Mouse (Mus musculus) heart, embryonic 16.5 days (tissue): ENCODE data around the gene Tbcc. TPM values are rescaled to one million over a fixed set of nuclear protein-coding genes. Genes with fewer than 3 reads are reported as not detected.
A peak's percentile ranks its signal among the peaks of the same experiment; 100 is the strongest.

Experiments used
- ATAC-seq: fragments of 200-750 bp; cut with Nextera tagmentation; replicated peaks from 2 replicates; pipeline ENCODE4 v1.8.0; 2017; ENCODE audit warnings: moderate number of reproducible peaks; ENCODE audit not compliant: insufficient read depth, low FRiP score; ENCODE audit errors: extremely low read depth
- H3K27ac ChIP-seq: fragments of 300-500 bp; sonication (generic); 2 replicates; pipeline ENCODE4 v1.5.1; 2014; ENCODE audit warnings: mild to moderate bottlenecking, low read length, control low read depth, moderate library complexity
- H3K27me3 ChIP-seq: fragments of 300-500 bp; sonication (generic); 2 replicates; pipeline ENCODE4 v1.6.1; 2014; ENCODE audit warnings: low read length, mixed read lengths; ENCODE audit not compliant: control insufficient read depth, insufficient read depth
- H3K36me3 ChIP-seq: fragments of 300-500 bp; sonication (generic); 2 replicates; pipeline ENCODE4 v1.6.1; 2014; ENCODE audit not compliant: control insufficient read depth, insufficient read depth
- H3K4me1 ChIP-seq: fragments of 300-500 bp; sonication (generic); 2 replicates; pipeline ENCODE4 v1.6.1; 2014; ENCODE audit warnings: low read length, mixed read lengths; ENCODE audit not compliant: control insufficient read depth, insufficient read depth
- H3K4me2 ChIP-seq: fragments of 300-500 bp; sonication (generic); 2 replicates; pipeline ENCODE4 v1.6.1; 2014; ENCODE audit warnings: low read depth, mild to moderate bottlenecking, control low read depth, low read length
- H3K4me3 ChIP-seq: fragments of 300-500 bp; sonication (generic); 2 replicates; pipeline ENCODE4 v1.5.1; 2014; ENCODE audit warnings: mild to moderate bottlenecking, control low read depth, low read length
- H3K9ac ChIP-seq: fragments of 300-500 bp; sonication (generic); 2 replicates; pipeline ENCODE4 v1.6.1; 2014; ENCODE audit warnings: low read length, control low read depth
- H3K9me3 ChIP-seq: fragments of 300-500 bp; sonication (generic); replicated peaks from 2 replicates; pipeline ENCODE4 v1.6.1; 2016; ENCODE audit warnings: low read length; ENCODE audit not compliant: control insufficient read depth
- WGBS: fragments of 180-500 bp; shearing (Covaris S2); extraction: QIAGEN DNeasy Blood & Tissue Kit; methylation state at CpG from one replicate; pipeline ENCODE4 v1.1.7; 2014; 5-methylcytosine and 5-hydroxymethylcytosine counted together
- polyA plus RNA-seq: library from polyadenylated mRNA; unstranded; fragments of >200 nt; fragmentation: Nextera tagmentation; extraction: Ambion mirVana; gene quantifications from 2 replicates; pipeline ENCODE4 v1.2.1, GENCODE M21; 2015

Gene Tbcc
- polyA plus RNA-seq, 1 experiment from 2014 or later, result 42.9 TPM

DNA sequence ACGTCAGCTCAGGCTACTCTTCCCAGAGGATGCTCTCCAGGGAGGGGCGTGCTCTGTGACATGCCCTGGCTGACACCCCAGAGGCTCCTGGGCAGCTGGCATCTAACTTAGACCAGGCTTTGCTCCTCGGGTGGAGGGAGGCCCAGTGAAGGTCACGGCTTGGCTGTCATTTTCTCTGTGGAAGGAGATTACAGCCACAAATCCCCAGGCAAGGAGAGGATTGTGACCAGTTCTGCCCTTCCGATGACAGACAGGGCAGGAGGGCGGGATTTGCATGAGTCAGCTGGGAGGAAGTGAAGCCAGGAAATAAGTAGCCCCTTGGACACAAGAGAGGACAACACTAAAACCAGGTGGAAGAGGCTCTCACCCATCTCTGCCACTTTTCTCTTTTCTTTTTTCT, 21.8 kb downstream of the Tbcc start:
- ATAC-seq, result peak; percentile 32; the same call in 1 of the 2 replicates
- 19% methylated on average over 6 of the region's 6 CpGs for WGBS

DNA sequence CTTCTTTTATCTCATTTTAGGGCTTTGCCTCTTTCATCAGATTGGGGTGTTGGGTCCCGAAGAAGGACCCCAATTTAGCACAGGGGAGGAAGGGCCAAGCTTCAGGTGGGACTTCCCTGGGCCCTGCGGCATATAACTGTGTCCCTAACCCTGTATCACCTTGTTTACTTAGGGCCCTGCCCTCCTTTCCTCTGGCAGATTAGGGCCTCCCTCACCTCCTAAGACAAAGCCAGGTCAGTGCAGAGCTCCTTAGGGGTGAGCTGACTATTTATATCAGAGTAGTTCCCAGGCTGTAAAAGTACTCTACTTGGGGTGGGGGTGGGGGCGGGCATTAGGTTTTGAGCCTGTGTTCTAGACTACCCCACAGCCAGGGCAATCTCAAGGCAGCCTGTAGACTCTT, 24.6 kb downstream of the Tbcc start:
- Histone ChIP-seq H3K9ac (no peak overlapping the region), H3K27me3 (no peaks in the 10 kb centered on the region), H3K4me1 (peaks cover 10% of the 10 kb centered on the region), H3K36me3 (no peaks in the 10 kb centered on the region), H3K4me3 (no peak overlapping the region), H3K27ac (no peak overlapping the region), H3K4me2 (no peak overlapping the region), H3K9me3 (no peaks in the 10 kb centered on the region)
- WGBS, result 57% methylated on average over 3 of the region's 3 CpGs
- no peak for ATAC-seq

More for the DNA sequence above, 21.8 kb downstream of the Tbcc start:
- Histone ChIP-seq H3K9ac (peak overlapping the region; percentile 38; the same call in 1 of the 2 replicates), H3K4me2 (peak overlapping the region; percentile 18; the same call in 1 of the 2 replicates), H3K27ac (no peak overlapping the region), H3K36me3 (no peaks in the 10 kb centered on the region), H3K4me1 (peaks cover 10% of the 10 kb centered on the region), H3K9me3 (no peaks in the 10 kb centered on the region), H3K27me3 (no peaks in the 10 kb centered on the region), H3K4me3 (no peak overlapping the region)

GRCm38 (mm10) chr17:46918951-46919350, 28.5 kb downstream of the Tbcc start:
- Histone ChIP-seq H3K4me1 (no peaks in the 10 kb centered on the region), H3K4me3 (no peak overlapping the region), H3K27ac (no peak overlapping the region), H3K27me3 (no peaks in the 10 kb centered on the region), H3K9ac (no peak overlapping the region), H3K36me3 (no peaks in the 10 kb centered on the region), H3K4me2 (no peak overlapping the region), H3K9me3 (no peaks in the 10 kb centered on the region)
- WGBS, result 28% methylated on average over 4 of the region's 4 CpGs
- ATAC-seq, result peak; percentile 29; the same call in 1 of the 2 replicates

GRCm38 (mm10) chr17:46920855-46921254, 30.4 kb downstream of the Tbcc start:
- no peak for ATAC-seq
- no peaks in the 10 kb centered on the region for H3K36me3 ChIP-seq
- H3K27me3 ChIP-seq, result no peaks in the 10 kb centered on the region
- H3K4me2 ChIP-seq, result no peak overlapping the region
- H3K9ac ChIP-seq, result no peak overlapping the region
- no peak overlapping the region for H3K27ac ChIP-seq
- no peaks in the 10 kb centered on the region for H3K4me1 ChIP-seq
- 56% methylated on average over 6 of the region's 6 CpGs for WGBS
- H3K9me3 ChIP-seq, result no peaks in the 10 kb centered on the region
- no peak overlapping the region for H3K4me3 ChIP-seq

DNA sequence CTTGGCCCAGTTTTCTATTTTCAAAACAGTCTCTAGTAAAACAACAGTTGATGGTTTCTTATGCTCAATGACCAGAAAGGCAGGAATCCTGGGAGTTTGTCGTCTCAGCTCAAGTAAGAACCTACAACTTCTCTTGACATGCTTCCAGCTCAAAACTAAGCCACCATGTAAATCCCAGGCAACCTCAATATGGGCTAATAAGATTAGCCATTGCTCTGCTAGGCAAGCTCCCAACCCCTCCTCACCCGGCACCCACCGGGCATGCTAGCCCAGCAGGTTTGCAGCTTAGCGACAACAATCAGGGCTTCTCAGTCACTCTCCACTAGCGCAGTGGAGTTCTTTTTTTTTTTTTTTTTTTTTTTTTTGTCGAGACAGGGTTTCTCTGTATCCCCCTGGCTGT, 35.7 kb downstream of the Tbcc start:
- no peak overlapping the region for H3K9ac ChIP-seq
- no peaks in the 10 kb centered on the region for H3K27me3 ChIP-seq
- ATAC-seq, result no peak
- peaks cover 20% of the 10 kb centered on the region for H3K36me3 ChIP-seq
- H3K4me3 ChIP-seq, result no peak overlapping the region
- no peak overlapping the region for H3K27ac ChIP-seq
- WGBS, result 51% methylated on average over 5 of the region's 6 CpGs
- no peak overlapping the region for H3K4me2 ChIP-seq
- no peaks in the 10 kb centered on the region for H3K9me3 ChIP-seq
- no peaks in the 10 kb centered on the region for H3K4me1 ChIP-seq

DNA sequence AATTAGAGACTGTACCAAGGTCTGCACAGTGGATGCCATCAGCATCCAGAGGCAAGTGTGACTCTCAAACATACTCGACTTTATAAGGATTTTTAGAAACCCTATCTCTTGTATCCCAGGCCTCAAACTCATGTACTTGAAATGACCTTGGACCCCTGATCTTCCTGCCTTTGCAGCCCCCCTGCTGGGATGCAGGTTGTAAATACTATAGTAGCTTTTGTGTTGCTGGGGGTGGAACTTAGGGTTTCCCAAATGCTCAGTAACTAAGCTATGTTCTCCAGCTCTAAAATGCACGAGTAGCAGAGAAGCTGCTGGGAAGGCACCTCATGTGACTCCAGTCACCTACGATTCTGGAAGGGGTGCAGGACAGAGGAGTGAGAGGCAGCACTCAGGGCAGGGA, 36.5 kb downstream of the Tbcc start:
- H3K36me3 ChIP-seq, result peaks cover 22% of the 10 kb centered on the region
- H3K9me3 ChIP-seq, result no peaks in the 10 kb centered on the region
- no peaks in the 10 kb centered on the region for H3K4me1 ChIP-seq
- no peak overlapping the region for H3K27ac ChIP-seq
- no peak for ATAC-seq
- H3K27me3 ChIP-seq, result no peaks in the 10 kb centered on the region
- no peak overlapping the region for H3K4me2 ChIP-seq
- no peak overlapping the region for H3K9ac ChIP-seq
- 57% methylated on average over 3 of the region's 3 CpGs for WGBS
- H3K4me3 ChIP-seq, result no peak overlapping the region

DNA sequence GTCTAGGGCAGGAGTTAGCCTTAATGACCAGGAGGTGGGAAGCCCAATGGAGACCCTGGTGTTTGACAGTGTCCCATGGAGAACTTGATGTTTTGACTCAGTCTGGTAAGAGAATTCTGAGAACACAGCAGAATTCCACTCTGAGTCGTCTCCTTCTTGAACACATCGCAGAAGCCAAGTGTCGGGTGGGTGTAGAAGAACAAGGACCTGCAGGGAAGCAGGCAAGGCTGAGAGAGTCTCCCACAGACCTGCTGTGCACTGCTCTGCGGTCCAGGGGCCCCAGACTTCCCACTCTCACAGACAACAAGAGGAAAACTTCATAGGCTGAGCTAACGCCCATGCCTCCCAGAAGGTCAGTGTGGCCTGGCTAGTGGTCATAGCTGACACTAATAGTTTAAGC, 37.3 kb downstream of the Tbcc start:
- no peak overlapping the region for H3K27ac ChIP-seq
- no peak overlapping the region for H3K4me3 ChIP-seq
- ATAC-seq, result no peak
- WGBS, result 91% methylated on average over 5 of the region's 5 CpGs
- H3K9ac ChIP-seq, result no peak overlapping the region
- no peaks in the 10 kb centered on the region for H3K27me3 ChIP-seq
- H3K36me3 ChIP-seq, result peaks cover 31% of the 10 kb centered on the region
- no peaks in the 10 kb centered on the region for H3K9me3 ChIP-seq
- no peaks in the 10 kb centered on the region for H3K4me1 ChIP-seq
- H3K4me2 ChIP-seq, result no peak overlapping the region

DNA sequence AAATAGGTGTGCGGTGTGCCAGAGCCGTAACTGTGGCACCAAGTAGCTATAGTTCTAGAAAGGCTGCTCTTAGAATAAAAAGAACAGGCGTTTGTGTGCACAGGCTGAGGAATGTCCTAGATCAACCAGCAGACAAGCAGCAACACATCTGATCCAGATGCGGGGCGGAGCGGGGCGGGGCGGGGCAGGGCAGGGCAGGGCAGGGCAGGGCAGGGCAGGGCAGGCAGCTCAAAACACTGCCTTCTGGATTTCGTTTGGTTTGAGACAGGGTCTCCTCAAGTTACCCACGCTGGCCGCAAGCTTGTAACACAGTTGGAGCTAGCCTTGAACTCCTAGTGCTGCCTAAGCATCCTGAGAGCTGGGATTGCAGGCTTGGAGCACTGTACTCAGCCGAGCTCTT, 38.8 kb downstream of the Tbcc start:
- 90% methylated on average over 12 of the region's 12 CpGs for WGBS

GRCm38 (mm10) chr17:46929897-46930296, 39.4 kb downstream of the Tbcc start:
- WGBS, result 87% methylated on average over 7 of the region's 7 CpGs

More for the DNA sequence above, 38.8 kb downstream of the Tbcc start:
- Histone ChIP-seq H3K4me2 (no peak overlapping the region), H3K4me1 (no peaks in the 10 kb centered on the region), H3K27ac (no peak overlapping the region), H3K9me3 (no peaks in the 10 kb centered on the region), H3K4me3 (no peak overlapping the region), H3K9ac (no peak overlapping the region), H3K27me3 (no peaks in the 10 kb centered on the region), H3K36me3 (peaks cover 45% of the 10 kb centered on the region)
- no peak for ATAC-seq

More at GRCm38 (mm10) chr17:46929897-46930296, 39.4 kb downstream of the Tbcc start:
- H3K4me1 ChIP-seq, result no peaks in the 10 kb centered on the region
- H3K36me3 ChIP-seq, result peaks cover 49% of the 10 kb centered on the region
- no peak overlapping the region for H3K4me2 ChIP-seq
- no peak overlapping the region for H3K9ac ChIP-seq
- H3K9me3 ChIP-seq, result no peaks in the 10 kb centered on the region
- H3K4me3 ChIP-seq, result no peak overlapping the region
- no peak for ATAC-seq
- H3K27me3 ChIP-seq, result no peaks in the 10 kb centered on the region
- H3K27ac ChIP-seq, result no peak overlapping the region
